7 mouse cellular contexts compared by ENCODE assay signal in the genomic region with DNA sequence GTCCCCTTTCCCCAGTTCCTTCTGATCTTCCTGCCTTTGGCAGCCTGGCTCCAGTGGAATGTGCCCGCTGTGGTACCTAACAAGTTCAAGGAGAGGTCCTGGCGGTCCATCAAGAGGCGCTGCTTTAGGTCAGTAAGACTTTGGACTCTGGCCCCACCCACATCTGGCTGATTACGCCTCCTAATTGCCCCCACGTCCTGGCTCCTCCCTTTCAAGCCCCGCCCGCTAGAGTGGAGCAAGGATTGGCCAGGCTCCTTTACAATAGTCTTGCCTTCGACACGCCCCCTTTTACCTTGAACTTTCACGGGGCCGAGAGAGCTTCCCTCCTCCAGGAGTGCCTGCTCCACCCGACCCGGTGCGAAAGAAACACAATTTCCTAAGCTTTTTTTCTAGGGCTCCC. TPM values are rescaled to one million over a fixed set of nuclear protein-coding genes. Genes with fewer than 3 reads are reported as not detected.
A peak's percentile ranks its signal among the peaks of the same experiment; 100 is the strongest.
DNase-seq lines count a peak whose midpoint lies in the region; ATAC-seq and TF ChIP-seq lines count a peak whose summit lies in the region.

No protein-coding gene starts in this region.

- peak overlapping the region; percentile 80 for H3K4me2 ChIP-seq in heart, embryonic 15.5 days
- peak overlapping the region; percentile 72 for H3K4me2 ChIP-seq in limb, embryonic 14.5 days (replicated peaks; ENCODE audit: low read depth, low read length, severe bottlenecking)
- 0 out of 2 replicates have a peak overlapping the region, but pooled peaks have one; percentile 17 for H3K4me2 ChIP-seq in neural tube, embryonic 15.5 days

- H3K27ac ChIP-seq in heart, embryonic 15.5 days: no peak overlapping the region
- H3K27ac ChIP-seq in limb, embryonic 14.5 days (replicated peaks; ENCODE audit: low read depth, low read length): no peak overlapping the region
- no peak overlapping the region for H3K27ac ChIP-seq in neural tube, embryonic 15.5 days (replicated peaks)

- DNase-seq in ES-CJ7 (ENCODE audit: low read depth, low spot score): peak; percentile 88
- DNase-seq in adrenal gland, adult (ENCODE audit: inconsistent age in 2 of 2, low spot score in 1 of 2): peak; percentile 94 to 96
- no peak for DNase-seq in limb, embryonic 14.5 days (ENCODE audit: low spot score)
- DNase-seq in urinary bladder, postnatal 4 days (ENCODE audit: low spot score in 2 of 2): no peak
- no peak for DNase-seq in left cerebral cortex, adult 8-10 months (ENCODE audit: low spot score in 2 of 2)

- 0 out of 2 replicates have a peak overlapping the region, but pooled peaks have one; percentile 3 for H3K9ac ChIP-seq in heart, embryonic 15.5 days
- no peak overlapping the region for H3K9ac ChIP-seq in limb, embryonic 14.5 days (ENCODE audit: low read depth, low read length, severe bottlenecking)
- no peak overlapping the region for H3K9ac ChIP-seq in neural tube, embryonic 15.5 days (replicated peaks)

- H3K4me3 ChIP-seq in heart, embryonic 15.5 days: peak overlapping the region; percentile 15; the same call in 1 of the 2 replicates
- peak overlapping the region; percentile 46 for H3K4me3 ChIP-seq in limb, embryonic 14.5 days (replicated peaks; ENCODE audit: low read length)
- no peak overlapping the region for H3K4me3 ChIP-seq in neural tube, embryonic 15.5 days (replicated peaks)

- no peak for TF ChIP-seq POLR2A in limb, embryonic 14.5 days (IDR thresholded peaks at IDR 0.05; ENCODE audit: borderline replicate concordance, extremely low read depth, insufficient read depth, insufficient read length)

- ATAC-seq in heart, embryonic 15.5 days (replicated peaks; ENCODE audit: insufficient number of reproducible peaks, insufficient read depth, low FRiP score, low read depth): no peak
- ATAC-seq in limb, embryonic 14.5 days (ENCODE audit: low FRiP score, low read depth): no peak
- no peak for ATAC-seq in neural tube, embryonic 15.5 days (ENCODE audit: low FRiP score)

- 6% methylated on average over 14 of the region's 14 CpGs for WGBS in heart, embryonic 15.5 days
- WGBS in limb, embryonic 14.5 days: 2% methylated on average over 14 of the region's 14 CpGs
- 1% methylated on average over 14 of the region's 14 CpGs for WGBS in neural tube, embryonic 15.5 days

- peaks cover 52% of the 10 kb centered on the region for H3K4me1 ChIP-seq in heart, embryonic 15.5 days (replicated peaks)
- H3K4me1 ChIP-seq in limb, embryonic 14.5 days (ENCODE audit: control insufficient read depth, insufficient read depth, low read length): peaks cover 43% of the 10 kb centered on the region
- H3K4me1 ChIP-seq in neural tube, embryonic 15.5 days: peaks cover 51% of the 10 kb centered on the region

- no peaks in the 10 kb centered on the region for H3K9me3 ChIP-seq in heart, embryonic 15.5 days (replicated peaks)
- H3K9me3 ChIP-seq in limb, embryonic 14.5 days (ENCODE audit: control insufficient read depth, low read length): no peaks in the 10 kb centered on the region
- H3K9me3 ChIP-seq in neural tube, embryonic 15.5 days (replicated peaks): no peaks in the 10 kb centered on the region

- no peaks in the 10 kb centered on the region for H3K36me3 ChIP-seq in heart, embryonic 15.5 days
- H3K36me3 ChIP-seq in limb, embryonic 14.5 days (ENCODE audit: control insufficient read depth, insufficient read depth, low read length): no peaks in the 10 kb centered on the region
- H3K36me3 ChIP-seq in neural tube, embryonic 15.5 days: no peaks in the 10 kb centered on the region

- H3K27me3 ChIP-seq in heart, embryonic 15.5 days: peaks cover 81% of the 10 kb centered on the region
- H3K27me3 ChIP-seq in limb, embryonic 14.5 days (ENCODE audit: control insufficient read depth, insufficient read depth, low read length): peaks cover 37% of the 10 kb centered on the region
- H3K27me3 ChIP-seq in neural tube, embryonic 15.5 days (replicated peaks): peaks cover 72% of the 10 kb centered on the region

RNA-seq across cellular contexts. Expression of a gene that starts 1.3 kb away (rescaled TPM):
- 3.2 and 5.7 TPM in 2 replicates for polyA plus RNA-seq in heart, embryonic 15.5 days (2015; fragmentation: Nextera tagmentation; extraction: Ambion mirVana)
- polyA plus RNA-seq in limb, embryonic 14.5 days (2012; rRNA removed): 20.4 and 21.8 TPM in 2 replicates
- polyA plus RNA-seq in limb, embryonic 14.5 days (2014; fragmentation: Nextera tagmentation; extraction: Ambion mirVana): 15.3 and 18.7 TPM in 2 replicates
- 1.3 and 3.8 TPM in 2 replicates for polyA plus RNA-seq in neural tube, embryonic 15.5 days (2015; fragmentation: Nextera tagmentation; extraction: Ambion mirVana)
- total RNA-seq in left cerebral cortex, adult 8-10 months (2022): 10 to 100 TPM; 13.7 to 18.3 (median 15.8) TPM

RNA-seq across cellular contexts. Expression of a gene that starts 26.9 kb away (rescaled TPM):
- polyA plus RNA-seq in heart, embryonic 15.5 days (2015; fragmentation: Nextera tagmentation; extraction: Ambion mirVana): 1.9 and 3.2 TPM in 2 replicates
- polyA plus RNA-seq in limb, embryonic 14.5 days (2012; rRNA removed): 3.6 and 4.2 TPM in 2 replicates
- polyA plus RNA-seq in limb, embryonic 14.5 days (2014; fragmentation: Nextera tagmentation; extraction: Ambion mirVana): 5.5 and 6.1 TPM in 2 replicates
- polyA plus RNA-seq in neural tube, embryonic 15.5 days (2015; fragmentation: Nextera tagmentation; extraction: Ambion mirVana): 8.9 and 9.0 TPM in 2 replicates
- total RNA-seq in left cerebral cortex, adult 8-10 months (2022): 1 to 10 TPM; 3.3 to 5.0 (median 4.1) TPM

Comparison
In these comparisons a context has a peak if more than half of its experiments do, and no peak if none do; other contexts are left out.
1. DNase-seq: peak in ES-CJ7 (single experiment) and adrenal gland, adult (2 of 2); none in limb, embryonic 14.5 days (single experiment), urinary bladder, postnatal 4 days (0 of 2) and left cerebral cortex, adult 8-10 months (0 of 2).
2. H3K4me2 ChIP-seq: peak in every context shown above with its lines; median percentile 80 in heart, embryonic 15.5 days; 72 in limb, embryonic 14.5 days; 17 in neural tube, embryonic 15.5 days.